Mouse (Mus musculus) layer of hippocampus, adult 9-10 months (tissue): ENCODE data around the gene Abr.

Experiments used
- DNase-seq: peaks from one replicate; pipeline ENCODE4 v3.0.0; 2022; ENCODE audit warnings: low spot score

Gene Abr

DNA sequence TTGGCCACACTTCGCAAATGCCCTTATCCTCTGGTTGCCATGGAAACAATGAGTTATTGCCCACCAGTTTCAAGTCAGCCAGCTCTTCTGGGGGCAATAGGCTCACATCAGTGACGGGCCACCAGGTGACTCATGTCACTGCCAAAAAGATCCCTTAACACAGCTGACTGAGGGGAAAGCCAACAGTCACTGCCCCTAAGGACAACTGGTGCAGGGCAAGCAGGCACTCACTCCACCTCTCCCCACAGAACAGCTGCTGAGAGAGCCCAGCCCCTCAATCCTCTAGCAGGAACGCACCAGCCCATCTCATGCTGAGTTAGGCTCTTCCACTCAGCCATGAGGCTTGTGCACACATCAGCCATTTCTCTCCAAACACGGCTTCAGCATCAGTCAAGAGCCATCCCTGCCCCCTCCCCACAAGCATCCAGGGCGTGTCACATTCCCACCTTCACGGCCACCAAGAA lies 128.3 kb downstream of the Abr start:
- no peak for DNase-seq

DNA sequence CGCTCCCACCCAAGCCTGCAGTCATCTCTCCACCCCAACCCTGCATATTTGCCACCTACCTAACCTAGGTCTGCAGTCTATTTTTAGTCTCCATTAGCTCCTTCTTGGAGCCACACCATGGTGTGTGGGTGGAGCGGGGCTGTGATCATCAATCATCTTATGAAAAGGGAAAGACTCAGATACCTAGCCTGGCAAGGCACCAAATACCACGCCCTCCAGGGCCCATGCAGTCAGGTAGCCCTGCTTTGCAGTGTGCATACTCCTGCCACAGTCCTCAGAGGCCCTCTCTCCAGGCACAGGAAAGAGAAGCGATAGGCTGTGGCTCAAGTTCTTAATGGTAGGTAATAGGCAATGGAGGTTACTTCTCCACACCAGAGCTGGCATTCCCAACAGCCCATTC lies 128.9 kb downstream of the Abr start:
- DNase-seq: no peak

DNA sequence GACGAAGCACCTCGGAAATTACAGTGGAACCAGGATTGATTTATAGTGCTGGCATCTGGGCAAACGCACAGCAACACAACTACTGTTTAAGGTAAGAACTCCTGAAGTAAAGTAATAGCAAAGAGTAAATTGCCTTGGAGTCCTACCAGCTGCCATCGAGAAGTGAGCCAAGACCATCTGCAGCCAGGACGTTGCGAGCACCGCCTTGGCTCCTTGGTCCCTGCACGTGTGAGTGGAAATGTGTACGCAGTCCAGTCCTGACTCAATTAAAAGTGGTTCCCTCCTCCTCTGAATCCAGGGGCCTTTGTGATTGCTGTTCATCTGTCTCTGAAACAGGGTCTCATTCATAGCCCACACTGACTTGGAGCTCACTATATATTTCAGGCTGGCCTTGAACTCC lies 130.3 kb downstream of the Abr start:
- no peak for DNase-seq

DNA sequence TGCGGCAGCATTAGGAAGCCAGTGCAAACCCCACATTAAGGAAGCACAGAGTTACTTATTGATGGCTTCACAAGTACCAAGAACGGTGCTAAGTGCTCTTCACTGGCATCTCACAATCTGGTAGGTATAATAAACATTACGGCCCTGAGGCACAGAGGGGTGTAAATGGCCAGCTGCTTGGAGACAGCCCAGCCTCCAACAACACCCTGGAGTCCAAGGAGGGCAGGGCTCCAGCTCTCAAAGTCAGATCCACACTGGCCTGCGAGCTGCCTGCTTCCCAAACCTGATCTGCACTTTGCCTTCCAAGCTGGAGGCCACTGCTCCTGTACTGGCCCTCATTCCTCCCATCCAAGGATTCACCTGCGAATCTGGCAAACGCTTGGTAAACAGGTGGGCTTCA lies 132.7 kb downstream of the Abr start:
- DNase-seq: no peak

GRCm38 (mm10) chr11:76487024-76487423 lies 135.1 kb downstream of the Abr start:
- no peak for DNase-seq

DNA sequence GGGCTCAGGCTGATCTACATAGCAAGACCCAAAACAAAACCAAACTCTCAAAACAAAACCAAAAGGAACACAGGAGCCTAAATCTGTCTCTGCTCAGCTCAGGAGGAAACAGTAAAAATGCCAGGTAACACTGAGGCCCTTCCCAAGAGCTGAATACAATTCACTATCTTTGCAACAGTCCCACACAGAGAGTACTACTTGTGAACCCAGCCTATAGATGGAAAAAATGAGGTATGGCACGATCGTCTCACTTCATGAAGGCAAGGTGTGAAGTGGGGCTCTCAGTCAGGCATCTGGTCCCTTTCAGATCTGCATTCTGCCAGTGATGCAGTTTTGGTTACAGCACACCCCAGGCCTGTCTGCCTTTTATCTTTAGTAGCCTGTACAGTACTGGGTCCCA lies 138.1 kb downstream of the Abr start:
- DNase-seq: no peak

GRCm38 (mm10) chr11:76483171-76483727 lies 138.9 kb downstream of the Abr start:
- no peak for DNase-seq

DNA sequence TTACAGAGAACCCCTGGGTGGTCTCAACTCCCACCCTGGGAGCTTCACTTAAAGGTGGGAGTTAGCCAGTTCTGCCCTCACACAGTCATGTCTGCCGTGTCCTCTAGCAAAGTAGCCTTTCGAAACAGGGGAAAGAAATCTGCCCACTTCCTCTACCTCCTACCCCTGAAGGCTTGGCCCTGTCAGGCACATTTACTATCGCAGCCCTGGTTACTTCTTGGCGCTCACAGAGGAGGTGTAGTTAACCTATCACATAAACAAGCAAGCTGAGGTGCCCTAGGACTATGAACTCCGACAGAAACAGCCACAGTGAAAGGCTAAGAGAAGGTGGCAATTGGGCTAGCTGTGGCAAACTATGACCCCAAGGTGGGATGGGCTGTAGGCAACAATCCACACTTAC lies 139.4 kb downstream of the Abr start:
- DNase-seq: no peak

- DNase-seq: no peak
Measured at GRCm38 (mm10) chr11:76482183-76482582, 139.9 kb downstream of the Abr start.

- DNase-seq: no peak
Measured at GRCm38 (mm10) chr11:76479729-76480128, 142.4 kb downstream of the Abr start.

GRCm38 (mm10) chr11:76478676-76479655 lies 143.1 kb downstream of the Abr start:
- no peak for DNase-seq

GRCm38 (mm10) chr11:76477095-76477525 lies 145.0 kb downstream of the Abr start:
- DNase-seq: no peak

GRCm38 (mm10) chr11:76476376-76477094 lies 145.6 kb downstream of the Abr start:
- DNase-seq: no peak

GRCm38 (mm10) chr11:76472617-76473016 lies 149.5 kb downstream of the Abr start:
- DNase-seq: no peak

- DNase-seq: no peak
Measured at GRCm38 (mm10) chr11:76469311-76469998, 152.7 kb downstream of the Abr start.

GRCm38 (mm10) chr11:76468347-76468746 lies 153.8 kb downstream of the Abr start:
- DNase-seq: no peak

GRCm38 (mm10) chr11:76467487-76468005 lies 154.6 kb downstream of the Abr start:
- no peak for DNase-seq

- no peak for DNase-seq
Measured at GRCm38 (mm10) chr11:76467073-76467472, 155.0 kb downstream of the Abr start.

GRCm38 (mm10) chr11:76465879-76466278 lies 156.2 kb downstream of the Abr start:
- DNase-seq: no peak

- no peak for DNase-seq
Measured at GRCm38 (mm10) chr11:76461696-76462095, 160.4 kb downstream of the Abr start.

GRCm38 (mm10) chr11:76461201-76461600 lies 160.9 kb downstream of the Abr start:
- DNase-seq: no peak

GRCm38 (mm10) chr11:76459489-76459888 lies 162.6 kb downstream of the Abr start:
- DNase-seq: no peak
